Mouse (Mus musculus) cerebellum, adult (tissue): ENCODE data around the gene Alkbh6.

Experiments
- ATAC-seq: cut with Nextera tagmentation; 2 replicates; pipeline ENCODE4 v1.9.2; 2017; ENCODE audit warnings: mild to moderate bottlenecking, moderate library complexity, mixed read lengths; ENCODE audit not compliant: insufficient number of reproducible peaks, low FRiP score, low TSS enrichment

The Alkbh6 gene

GRCm38 (mm10) chr7:30325364-30325763, 16.8 kb downstream of the Alkbh6 start:
- no peak for ATAC-seq

- no peak for ATAC-seq
These were observed 17.9 kb downstream of the Alkbh6 start for GRCm38 (mm10) chr7:30326427-30326826.

- peak; percentile 56; the same call in 1 of the 2 replicates for ATAC-seq
These were observed 18.6 kb downstream of the Alkbh6 start for GRCm38 (mm10) chr7:30327140-30327539.

- ATAC-seq: no peak
These were observed 19.9 kb downstream of the Alkbh6 start for GRCm38 (mm10) chr7:30328379-30328778.

GRCm38 (mm10) chr7:30331887-30332286, 23.4 kb downstream of the Alkbh6 start:
- peak; percentile 85 for ATAC-seq

- no peak for ATAC-seq
These were observed 24.2 kb downstream of the Alkbh6 start for GRCm38 (mm10) chr7:30332622-30333259.

GRCm38 (mm10) chr7:30333436-30333835, 24.9 kb downstream of the Alkbh6 start:
- no peak for ATAC-seq

GRCm38 (mm10) chr7:30334563-30334962, 26.0 kb downstream of the Alkbh6 start:
- no peak for ATAC-seq

GRCm38 (mm10) chr7:30335688-30336087, 27.2 kb downstream of the Alkbh6 start:
- no peak for ATAC-seq

- ATAC-seq: peak; percentile 8; the same call in 1 of the 2 replicates
These were observed 27.9 kb downstream of the Alkbh6 start for GRCm38 (mm10) chr7:30336384-30336783.

- ATAC-seq: peak; percentile 26; the same call in 1 of the 2 replicates
These were observed 31.1 kb downstream of the Alkbh6 start for GRCm38 (mm10) chr7:30339432-30340109.

GRCm38 (mm10) chr7:30346635-30347379, 38.3 kb downstream of the Alkbh6 start:
- no peak for ATAC-seq

- 0 out of 2 replicates have a peak, but pooled peaks have one; percentile 68 for ATAC-seq
These were observed 39.3 kb downstream of the Alkbh6 start for GRCm38 (mm10) chr7:30347828-30348227.

GRCm38 (mm10) chr7:30353279-30353822, 44.8 kb downstream of the Alkbh6 start:
- ATAC-seq: no peak

- ATAC-seq: no peak
These were observed 45.5 kb downstream of the Alkbh6 start for GRCm38 (mm10) chr7:30354059-30354458.

GRCm38 (mm10) chr7:30358378-30359186, 50.1 kb downstream of the Alkbh6 start:
- no peak for ATAC-seq

GRCm38 (mm10) chr7:30359276-30359865, 50.9 kb downstream of the Alkbh6 start:
- ATAC-seq: no peak

- no peak for ATAC-seq
These were observed 51.5 kb downstream of the Alkbh6 start for GRCm38 (mm10) chr7:30360028-30360427.

- ATAC-seq: peak; percentile 42; the same call in 1 of the 2 replicates
These were observed 54.3 kb downstream of the Alkbh6 start, which contains the start of gene Lrfn3 for GRCm38 (mm10) chr7:30362652-30363343. Gene Lrfn3, minus strand, starts transcription at chr7:30362772.
